ENCODE assay signal across 8 mouse cellular contexts in genomic region chr13:108297350-108298093, GRCm38 (mm10). TPM values are rescaled to one million over a fixed set of nuclear protein-coding genes. Genes with fewer than 3 reads are reported as not detected.
A peak's percentile ranks its signal among the peaks of the same experiment; 100 is the strongest.
DNase-seq lines count a peak whose midpoint lies in the region; ATAC-seq and TF ChIP-seq lines count a peak whose summit lies in the region.

No protein-coding gene starts in this region.

- H3K9me3 ChIP-seq in heart, embryonic 16.5 days (replicated peaks; ENCODE audit: control insufficient read depth, low read length), result no peaks in the 10 kb centered on the region; the same call in 1 of the 2 replicates

- TF ChIP-seq CTCF in embryonic fibroblast, embryonic 13.5 days (IDR thresholded peaks at IDR 0.05; ENCODE audit: borderline replicate concordance, insufficient read depth, low read length), result no peak
- TF ChIP-seq CTCF in small intestine, adult 2 months (IDR thresholded peaks at IDR 0.05; ENCODE audit: extremely low read depth, insufficient read length, insufficient replicate concordance, low read depth, low read length), result no peak

- DNase-seq in CD4-positive, CD25-positive, alpha-beta regulatory T cell, adult 2 months (ENCODE audit: low read depth, low spot score), result peak; percentile 84
- peak; percentile 81 for DNase-seq in MEL-GATA-1-ER (ENCODE audit: extremely low read depth, low read depth)
- peak; percentile 59 to 74 for DNase-seq in kidney, postnatal 4 days
- no peak for DNase-seq in right cerebral cortex, postnatal 4 days

- H3K79me2 ChIP-seq in macrophage (ENCODE audit: inconsistent target), result no peaks in the 10 kb centered on the region

- H3K36me3 ChIP-seq in heart, embryonic 16.5 days (ENCODE audit: control insufficient read depth, insufficient read depth), result no peaks in the 10 kb centered on the region
- no peaks in the 10 kb centered on the region for H3K36me3 ChIP-seq in macrophage (ENCODE audit: inconsistent target)
- H3K36me3 ChIP-seq in small intestine, adult 2 months (ENCODE audit: control insufficient read depth, insufficient read depth, low read length), result no peaks in the 10 kb centered on the region

- peak; percentile 47 for TF ChIP-seq POLR2A in embryonic fibroblast, embryonic 13.5 days (IDR thresholded peaks at IDR 0.05; ENCODE audit: low read depth, low read length)
- no peak for TF ChIP-seq POLR2A in small intestine, adult 2 months (IDR thresholded peaks at IDR 0.05; ENCODE audit: low read depth, low read length)

- peak overlapping the region; percentile 71 for H3K4me2 ChIP-seq in heart, embryonic 16.5 days (ENCODE audit: low read depth, low read length)

- WGBS in heart, embryonic 16.5 days, result 4% methylated on average over 12 of the region's 12 CpGs
- 18% methylated on average over 12 of the region's 12 CpGs for WGBS in macrophage (ENCODE audit: missing documents)
- WGBS in small intestine, adult 2 months, result 27% methylated on average over 12 of the region's 12 CpGs

- peak overlapping the region; percentile 8; the same call in 1 of the 2 replicates for H3K27ac ChIP-seq in embryonic fibroblast, embryonic 13.5 days (ENCODE audit: insufficient read depth, low read length)
- peak overlapping the region; percentile 67 for H3K27ac ChIP-seq in heart, embryonic 16.5 days (ENCODE audit: low read length)
- H3K27ac ChIP-seq in macrophage, result peak overlapping the region; percentile 67
- no peak overlapping the region for H3K27ac ChIP-seq in small intestine, adult 2 months (ENCODE audit: insufficient read depth, low read depth, low read length)

- peak overlapping the region; percentile 5; the same call in 1 of the 2 replicates for H3K4me3 ChIP-seq in embryonic fibroblast, embryonic 13.5 days (ENCODE audit: insufficient read depth, low read length)
- peak overlapping the region; percentile 50 for H3K4me3 ChIP-seq in heart, embryonic 16.5 days (ENCODE audit: low read length)
- peak overlapping the region; percentile 28 for H3K4me3 ChIP-seq in macrophage (ENCODE audit: inconsistent target)
- H3K4me3 ChIP-seq in small intestine, adult 2 months (ENCODE audit: low read depth, low read length), result peak overlapping the region; percentile 34

- H3K27me3 ChIP-seq in heart, embryonic 16.5 days (ENCODE audit: control insufficient read depth, insufficient read depth, low read length), result peaks cover 8% of the 10 kb centered on the region
- H3K27me3 ChIP-seq in small intestine, adult 2 months (ENCODE audit: control insufficient read depth, insufficient read depth, low read length), result no peaks in the 10 kb centered on the region

- ATAC-seq in heart, embryonic 16.5 days (replicated peaks; ENCODE audit: extremely low read depth, insufficient read depth, low FRiP score), result peak; percentile 66

- H3K4me1 ChIP-seq in embryonic fibroblast, embryonic 13.5 days (ENCODE audit: control insufficient read depth, insufficient read depth, low read length), result no peaks in the 10 kb centered on the region
- H3K4me1 ChIP-seq in heart, embryonic 16.5 days (ENCODE audit: control insufficient read depth, insufficient read depth, low read length), result peaks cover 8% of the 10 kb centered on the region; the same call in 1 of the 2 replicates
- H3K4me1 ChIP-seq in small intestine, adult 2 months (ENCODE audit: control insufficient read depth, insufficient read depth, insufficient read length, low read length), result peaks cover 3% of the 10 kb centered on the region; the same call in 1 of the 2 replicates

- peak overlapping the region; percentile 64 for H3K9ac ChIP-seq in heart, embryonic 16.5 days (ENCODE audit: low read length)

RNA-seq across cellular contexts. Expression of gene Depdc1b, which starts 18.6 kb away (rescaled TPM):
- 2.5 and 3.5 TPM in 2 replicates for polyA plus RNA-seq in embryonic fibroblast, embryonic 13.5 days (2011; ENCODE audit: insufficient read length, low read depth, missing spikeins)
- 5.1 and 6.4 TPM in 2 replicates for polyA plus RNA-seq in heart, embryonic 16.5 days (2015; fragmentation: Nextera tagmentation; extraction: Ambion mirVana)
- 1 to 10 TPM in 11 of 26 experiments, under 1 TPM in 8, not detected in 7; 0.21 to 9.8 (median 1.5) TPM for total RNA-seq in macrophage (2018; cell fraction: chromatin; rRNA removed)
- total RNA-seq in macrophage (2018; cell fraction: cytosol; rRNA removed), result 1 to 10 TPM in 3 of 26 experiments, under 1 TPM in 23; 0.14 to 1.6 (median 0.44) TPM
- 1 to 10 TPM in 9 of 26 experiments, under 1 TPM in 10, not detected in 7; 0.18 to 3.4 (median 0.80) TPM for total RNA-seq in macrophage (2018; cell fraction: nucleus; rRNA removed)
- polyA plus RNA-seq in macrophage (2018), result 0.19 to 1.0 TPM (median 0.50 TPM) in 3 replicates
- 0.47 and 0.82 TPM in 2 replicates for polyA plus RNA-seq in small intestine, adult 2 months (2012; rRNA removed)
